Mouse (Mus musculus) left cerebral cortex, postnatal 36 days (tissue): Measurements from ENCODE around the gene Mical2. TPM values are rescaled to one million over a fixed set of nuclear protein-coding genes. Genes with fewer than 3 reads are reported as not detected.

Experiments
- DNase-seq, 2 experiments: peaks; one replicate each; pipeline ENCODE4 v3.0.0; 2021 to 2022; ENCODE audit warnings: low spot score in 2 of 2, mixed read lengths in 1 of 2
- intact Hi-C: fragments of 180-260 bp; cut with DNase I; formaldehyde crosslinking; loops from one replicate; pipeline ENCODE4 v1.15.1; 2025
- total RNA-seq, 2 experiments: library from RNA; stranded (reverse); gene quantifications; 2 replicates each; pipeline ENCODE4 v1.2.3; 2021

The Mical2 gene
- total RNA-seq, 2 experiments from 2014 or later, result 605 to 619 TPM

- DNase-seq, result no peak
- intact Hi-C loops, result no loop called here
These were observed 187.6 kb downstream of the Mical2 start for GRCm38 (mm10) chr7:112413286-112413685.

GRCm38 (mm10) chr7:112416058-112416526 lies 190.4 kb downstream of the Mical2 start:
- DNase-seq, result no peak

GRCm38 (mm10) chr7:112416730-112417513 lies 191.3 kb downstream of the Mical2 start:
- intact Hi-C loops, result no loop called here
- no peak for DNase-seq

More at GRCm38 (mm10) chr7:112416058-112416526, 190.4 kb downstream of the Mical2 start:
- intact Hi-C loops, result no loop called here

GRCm38 (mm10) chr7:112417598-112417997 lies 191.9 kb downstream of the Mical2 start:
- DNase-seq, result no peak
- intact Hi-C loops, result no loop called here

- DNase-seq, result no peak
- intact Hi-C loops, result no loop called here
These were observed 197.8 kb downstream of the Mical2 start for GRCm38 (mm10) chr7:112423438-112423837.

GRCm38 (mm10) chr7:112426811-112427210 lies 201.2 kb downstream of the Mical2 start:
- no peak for DNase-seq
- intact Hi-C loops, result no loop called here

GRCm38 (mm10) chr7:112427357-112428157 lies 201.9 kb downstream of the Mical2 start, which contains the start of gene Parva:
Gene Parva (plus strand): TSS chr7:112427505.
- DNase-seq, result peak; percentile 55 to 57
- intact Hi-C loops, result no loop called here

- peak; percentile 74 to 75 for DNase-seq
- intact Hi-C loops, result no loop called here
These were observed 202.5 kb downstream of the Mical2 start for GRCm38 (mm10) chr7:112428158-112428535.

GRCm38 (mm10) chr7:112439846-112440245 lies 214.2 kb downstream of the Mical2 start:
- intact Hi-C loops, result no loop called here
- no peak for DNase-seq

GRCm38 (mm10) chr7:112444152-112444984 lies 218.7 kb downstream of the Mical2 start:
- DNase-seq, result no peak
- intact Hi-C loops, result no loop called here

GRCm38 (mm10) chr7:112444985-112445367 lies 219.3 kb downstream of the Mical2 start:
- intact Hi-C loops, result no loop called here
- no peak for DNase-seq

- DNase-seq, result no peak
- intact Hi-C loops, result no loop called here
These were observed 220.8 kb downstream of the Mical2 start for GRCm38 (mm10) chr7:112446498-112446897.

GRCm38 (mm10) chr7:112449954-112450700 lies 224.5 kb downstream of the Mical2 start:
- DNase-seq, result no peak
- intact Hi-C loops, result no loop called here

GRCm38 (mm10) chr7:112452471-112452870 lies 226.8 kb downstream of the Mical2 start:
- intact Hi-C loops, result no loop called here
- DNase-seq, result no peak

- intact Hi-C loops, result no loop called here
- no peak for DNase-seq
These were observed 228.2 kb downstream of the Mical2 start for GRCm38 (mm10) chr7:112453805-112454214.

GRCm38 (mm10) chr7:112454380-112454779 lies 228.7 kb downstream of the Mical2 start:
- intact Hi-C loops, result no loop called here
- DNase-seq, result no peak

GRCm38 (mm10) chr7:112454951-112455350 lies 229.3 kb downstream of the Mical2 start:
- no peak for DNase-seq
- intact Hi-C loops, result no loop called here

GRCm38 (mm10) chr7:112455566-112456110 lies 230.0 kb downstream of the Mical2 start:
- intact Hi-C loops, result no loop called here
- DNase-seq, result no peak

GRCm38 (mm10) chr7:112457373-112457772 lies 231.7 kb downstream of the Mical2 start:
- intact Hi-C loops, result no loop called here
- DNase-seq, result no peak
